Mouse (Mus musculus) forebrain, embryonic 12.5 days (tissue): ENCODE results near the gene Hmgb2. TPM values are rescaled to one million over a fixed set of nuclear protein-coding genes. Genes with fewer than 3 reads are reported as not detected.
A peak's percentile ranks its signal among the peaks of the same experiment; 100 is the strongest.
"Not testable (repeated sequence)": the region's sequence is repeated elsewhere in the genome, so short reads cannot be mapped to it uniquely, and the experiment has no call there.

Experiments
- ATAC-seq: fragments of 200-750 bp; cut with Nextera tagmentation; 2 replicates; pipeline ENCODE4 v1.8.0; 2017; ENCODE audit warnings: moderate TSS enrichment; ENCODE audit not compliant: low FRiP score
- H3K27ac ChIP-seq: fragments of 300-500 bp; sonication (generic); 2 replicates; pipeline ENCODE4 v1.5.1; 2016; ENCODE audit warnings: mild to moderate bottlenecking
- H3K27me3 ChIP-seq: fragments of 300-500 bp; sonication (generic); 2 replicates; pipeline ENCODE4 v1.6.1; 2016; ENCODE audit warnings: mild to moderate bottlenecking
- H3K36me3 ChIP-seq: fragments of 300-500 bp; sonication (generic); replicated peaks from 2 replicates; pipeline ENCODE4 v1.6.1; 2016; ENCODE audit warnings: mild to moderate bottlenecking
- H3K4me1 ChIP-seq: fragments of 300-500 bp; sonication (generic); 2 replicates; pipeline ENCODE4 v1.6.1; 2016
- H3K4me2 ChIP-seq: fragments of 300-500 bp; sonication (generic); 2 replicates; pipeline ENCODE4 v1.6.1; 2016; ENCODE audit warnings: mild to moderate bottlenecking, moderate library complexity
- H3K4me3 ChIP-seq: fragments of 300-500 bp; sonication (generic); replicated peaks from 2 replicates; pipeline ENCODE4 v1.5.1; 2016; ENCODE audit warnings: mild to moderate bottlenecking
- H3K9ac ChIP-seq: fragments of 300-500 bp; sonication (generic); 2 replicates; pipeline ENCODE4 v1.6.1; 2016; ENCODE audit warnings: mild to moderate bottlenecking
- H3K9me3 ChIP-seq: fragments of 300-500 bp; sonication (generic); 2 replicates; pipeline ENCODE4 v1.6.1; 2016
- WGBS: fragments of 180-500 bp; shearing (Covaris S2); methylation state at CpG from one replicate; pipeline ENCODE4 v1.1.7; 2016; 5-methylcytosine and 5-hydroxymethylcytosine counted together
- polyA plus RNA-seq: library from polyadenylated mRNA; unstranded; fragments of >200 nt; fragmentation: Nextera tagmentation; extraction: Ambion mirVana; gene quantifications from 2 replicates; pipeline ENCODE4 v1.2.1, GENCODE M21; 2016

The Hmgb2 gene
- polyA plus RNA-seq, 1 experiment from 2014 or later, result 740 TPM

DNA sequence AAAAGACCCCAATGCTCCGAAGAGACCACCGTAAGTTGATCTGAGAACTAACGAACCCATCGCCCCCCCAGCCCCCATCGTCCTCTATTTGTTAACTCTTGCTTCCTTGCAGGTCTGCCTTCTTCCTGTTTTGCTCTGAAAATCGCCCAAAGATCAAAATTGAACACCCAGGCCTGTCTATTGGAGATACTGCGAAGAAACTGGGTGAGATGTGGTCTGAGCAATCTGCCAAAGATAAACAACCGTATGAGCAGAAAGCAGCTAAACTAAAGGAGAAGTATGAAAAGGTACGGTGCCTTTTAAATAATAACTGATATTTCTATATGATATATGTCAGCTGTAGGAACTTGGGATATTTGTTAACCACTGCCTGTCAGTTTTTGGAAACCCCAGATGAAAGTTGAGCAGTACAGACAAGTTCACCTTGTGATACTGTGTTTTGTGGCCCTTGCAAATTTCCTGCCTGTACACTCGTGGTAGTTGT is 1.5 kb downstream of the Hmgb2 start:
- H3K27ac ChIP-seq, ATAC-seq, H3K9me3 ChIP-seq, H3K27me3 ChIP-seq: not testable (repeated sequence)
- 24% methylated on average over 10 of the region's 10 CpGs for WGBS
- Histone ChIP-seq H3K9ac (peak overlapping the region; percentile 99), H3K4me1 (peaks cover 13% of the 10 kb centered on the region), H3K4me3 (peak overlapping the region; percentile 89), H3K36me3 (peaks cover 31% of the 10 kb centered on the region), H3K4me2 (peak overlapping the region; percentile 93)

DNA sequence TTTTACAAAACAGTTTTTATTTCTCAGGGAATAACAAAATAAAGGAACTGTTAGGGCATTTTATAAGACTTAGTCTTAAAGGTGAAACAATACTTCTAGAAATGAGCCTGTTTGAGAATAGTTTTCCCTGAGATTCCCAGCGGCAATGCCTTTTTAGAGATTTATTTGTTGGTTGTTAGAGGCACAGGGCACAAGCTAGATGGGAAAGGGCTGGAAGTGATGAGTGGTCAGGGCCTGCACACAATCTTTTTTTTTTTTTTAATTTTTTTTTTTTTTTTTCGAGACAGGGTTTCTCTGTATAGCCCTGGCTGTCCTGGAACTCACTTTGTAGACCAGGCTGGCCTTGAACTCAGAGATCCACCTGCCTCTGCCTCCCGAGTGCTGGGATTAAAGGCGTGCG is 5.0 kb downstream of the Hmgb2 start:
- not testable (repeated sequence) for H3K9ac ChIP-seq, H3K9me3 ChIP-seq, H3K27ac ChIP-seq, ATAC-seq, H3K4me2 ChIP-seq, H3K4me3 ChIP-seq, H3K27me3 ChIP-seq, H3K4me1 ChIP-seq
- 83% methylated on average over 5 of the region's 5 CpGs for WGBS
- H3K36me3 ChIP-seq, result peaks cover 31% of the 10 kb centered on the region

DNA sequence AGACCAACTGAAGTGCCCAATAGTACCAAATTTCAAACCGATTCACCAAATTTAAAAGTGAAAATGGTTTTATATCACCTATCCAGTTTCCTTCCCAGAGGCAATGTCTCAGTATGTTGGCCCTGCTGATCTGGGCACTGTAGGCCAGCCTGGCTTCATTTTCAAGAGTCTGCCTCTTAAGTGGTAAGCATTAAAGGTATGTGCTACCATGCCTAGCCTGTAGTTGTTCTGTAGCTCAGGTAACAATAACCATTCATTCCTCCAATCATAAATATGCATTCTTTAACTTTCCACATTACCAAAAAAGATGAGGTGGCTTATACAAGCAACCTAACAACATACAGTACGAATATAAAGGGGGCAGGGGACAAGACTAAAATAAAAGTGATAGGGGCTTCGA is 6.0 kb downstream of the Hmgb2 start:
- WGBS, result 92% methylated on average over 3 of the region's 3 CpGs
- no peak overlapping the region for H3K4me3 ChIP-seq
- H3K9me3 ChIP-seq, result no peaks in the 10 kb centered on the region
- ATAC-seq, result no peak
- H3K27me3 ChIP-seq, result no peaks in the 10 kb centered on the region
- H3K27ac ChIP-seq, result no peak overlapping the region
- H3K36me3 ChIP-seq, result peaks cover 31% of the 10 kb centered on the region
- no peak overlapping the region for H3K9ac ChIP-seq
- H3K4me2 ChIP-seq, result no peak overlapping the region
- peaks cover 2% of the 10 kb centered on the region; the same call in 1 of the 2 replicates for H3K4me1 ChIP-seq

DNA sequence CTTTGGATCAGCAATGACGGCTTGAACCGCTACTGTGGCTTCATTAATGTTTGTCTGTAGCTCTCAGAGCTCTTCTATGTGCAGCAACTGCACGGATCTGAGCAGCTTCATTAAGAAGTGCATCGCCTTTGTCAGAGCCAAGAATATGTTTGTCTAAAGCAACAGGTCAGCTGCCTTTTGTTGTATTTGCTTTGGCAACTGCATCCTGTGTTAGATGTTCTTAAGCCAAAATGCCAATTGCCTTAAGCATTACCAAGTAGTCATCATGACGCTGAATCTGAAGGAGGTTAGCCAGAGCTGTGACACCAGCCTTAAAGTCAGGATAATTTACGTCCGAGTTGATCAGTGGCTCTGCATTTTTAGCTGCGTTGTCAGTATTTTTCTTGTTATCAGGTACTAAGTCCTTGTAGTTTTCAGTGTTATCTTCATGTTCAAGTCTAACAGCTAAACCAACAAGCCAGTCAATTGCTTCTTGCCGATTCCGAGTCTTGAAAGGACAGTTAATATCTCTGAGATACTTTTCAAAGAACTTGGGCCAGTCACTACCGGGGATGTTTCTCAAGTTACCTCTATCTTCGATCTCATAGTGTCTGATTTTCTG is 8.6 kb downstream of the Hmgb2 start:
- no peak overlapping the region for H3K4me2 ChIP-seq
- 90% methylated on average over 12 of the region's 12 CpGs for WGBS
- H3K9me3 ChIP-seq, result no peaks in the 10 kb centered on the region
- H3K27ac ChIP-seq, result no peak overlapping the region
- H3K4me3 ChIP-seq, result no peak overlapping the region
- H3K4me1 ChIP-seq, result no peaks in the 10 kb centered on the region
- no peaks in the 10 kb centered on the region for H3K27me3 ChIP-seq
- H3K36me3 ChIP-seq, result peaks cover 23% of the 10 kb centered on the region
- no peak for ATAC-seq
- H3K9ac ChIP-seq, result no peak overlapping the region

DNA sequence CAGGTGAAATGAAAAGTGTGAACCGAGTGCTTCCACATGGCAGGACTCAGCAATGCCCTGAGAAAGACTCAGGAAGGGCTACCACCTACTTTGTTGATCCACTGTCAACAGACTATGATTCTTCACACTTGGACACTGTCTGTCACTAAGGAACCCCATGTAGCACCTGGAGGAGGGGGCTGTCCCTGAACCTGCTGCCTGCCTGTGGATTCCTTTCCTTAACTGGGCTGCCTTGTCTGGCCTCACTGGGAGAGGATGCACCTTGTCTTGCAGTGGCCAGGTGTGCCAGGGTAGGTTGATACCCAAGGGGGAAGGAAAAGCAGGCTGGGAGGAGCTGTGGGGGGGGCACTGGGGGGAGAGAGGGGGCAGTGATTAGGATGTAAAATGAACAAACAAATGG is 16.3 kb downstream of the Hmgb2 start:
- Histone ChIP-seq H3K27me3 (no peaks in the 10 kb centered on the region), H3K4me2 (no peak overlapping the region), H3K36me3 (peaks cover 7% of the 10 kb centered on the region; the same call in 1 of the 2 replicates), H3K4me1 (no peaks in the 10 kb centered on the region), H3K27ac (no peak overlapping the region), H3K9ac (no peak overlapping the region), H3K4me3 (no peak overlapping the region), H3K9me3 (no peaks in the 10 kb centered on the region)
- WGBS, result 94% methylated on average over 1 of the region's 1 CpGs
- ATAC-seq, result no peak

DNA sequence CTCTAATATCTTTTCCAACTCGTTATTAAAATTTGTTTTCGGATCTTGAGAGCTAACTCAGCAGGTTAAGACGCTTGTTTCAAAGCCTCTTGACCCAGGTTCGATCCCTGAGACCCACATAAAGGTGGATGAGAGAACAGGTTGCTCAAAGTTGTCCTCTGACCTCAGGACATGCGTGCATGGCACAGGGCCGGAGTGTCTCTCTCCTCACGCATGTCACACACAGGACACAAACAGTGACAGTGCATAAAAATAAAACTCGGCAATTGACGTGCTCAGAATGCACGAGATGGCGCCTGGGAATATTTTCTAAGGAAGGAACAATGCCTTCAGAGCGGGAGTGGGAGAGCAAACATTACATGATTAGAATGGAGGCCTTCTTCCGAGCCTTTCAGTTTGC is 18.5 kb downstream of the Hmgb2 start:
- Histone ChIP-seq H3K4me2 (no peak overlapping the region), H3K4me3 (no peak overlapping the region), H3K27me3 (no peaks in the 10 kb centered on the region), H3K36me3 (peaks cover 11% of the 10 kb centered on the region; the same call in 1 of the 2 replicates), H3K9ac (no peak overlapping the region), H3K9me3 (no peaks in the 10 kb centered on the region), H3K27ac (no peak overlapping the region), H3K4me1 (no peaks in the 10 kb centered on the region)
- 90% methylated on average over 13 of the region's 13 CpGs for WGBS
- no peak for ATAC-seq

DNA sequence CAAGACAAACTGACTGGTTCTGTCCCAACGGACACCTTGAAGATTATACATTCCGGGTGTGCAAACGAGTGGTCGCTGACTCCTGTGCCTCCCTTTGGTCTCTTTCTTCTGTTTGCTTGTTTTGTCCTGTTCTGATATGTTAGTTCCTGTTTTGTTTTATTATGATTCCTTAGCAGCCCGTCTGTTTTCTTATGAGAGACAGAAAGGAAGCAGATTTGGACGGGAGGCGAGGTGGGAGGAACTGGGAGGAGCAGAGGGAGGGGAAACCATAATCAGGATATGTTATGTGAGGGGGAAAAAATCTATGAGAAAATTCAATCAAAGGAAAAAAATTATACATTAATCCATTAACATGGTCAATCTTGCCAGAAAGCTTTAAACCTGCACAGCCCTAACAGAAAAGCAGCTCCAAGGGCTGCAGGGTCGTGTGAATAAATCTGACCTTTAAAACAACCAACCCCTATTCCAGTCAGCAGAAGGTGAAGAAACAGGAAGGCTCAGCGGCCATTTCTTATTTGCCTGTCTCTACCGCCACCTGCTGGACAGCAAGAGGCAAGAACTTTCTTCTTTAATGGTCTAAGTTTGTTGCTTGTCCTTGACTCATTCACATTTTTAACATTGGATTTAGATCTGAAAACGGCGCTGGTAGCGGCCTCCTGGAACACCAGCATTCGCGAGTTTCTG is 19.1 kb downstream of the Hmgb2 start:
- H3K27me3 ChIP-seq, result no peaks in the 10 kb centered on the region
- peak; percentile 73 for ATAC-seq
- H3K4me2 ChIP-seq, result no peak overlapping the region
- 33% methylated on average over 15 of the region's 15 CpGs for WGBS
- no peaks in the 10 kb centered on the region for H3K4me1 ChIP-seq
- no peak overlapping the region for H3K9ac ChIP-seq
- no peak overlapping the region for H3K4me3 ChIP-seq
- H3K36me3 ChIP-seq, result peaks cover 13% of the 10 kb centered on the region
- no peaks in the 10 kb centered on the region for H3K9me3 ChIP-seq
- no peak overlapping the region for H3K27ac ChIP-seq

DNA sequence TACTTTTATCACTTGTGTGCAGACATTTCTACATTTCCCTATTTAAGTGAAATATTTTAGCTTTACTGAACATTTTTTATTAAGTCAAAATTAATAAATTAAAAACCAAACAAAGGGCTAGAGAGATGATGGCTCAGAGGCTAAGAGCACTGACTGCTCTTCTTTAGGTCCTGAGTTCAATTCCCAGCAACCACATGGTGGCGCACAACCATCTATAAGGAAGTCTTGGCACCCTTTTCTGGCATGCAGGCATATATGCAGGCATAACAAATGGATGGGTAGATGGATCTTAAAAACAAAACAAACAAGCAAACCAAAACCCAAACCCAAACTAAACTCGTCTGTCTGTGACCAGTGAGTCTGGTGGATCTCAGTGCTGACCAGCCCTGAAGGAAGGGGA is 20.5 kb downstream of the Hmgb2 start:
- 52% methylated on average over 2 of the region's 2 CpGs for whole genome bisulfite sequencing
- H3K4me3 ChIP-seq, result no peak overlapping the region
- no peak for ATAC-seq

DNA sequence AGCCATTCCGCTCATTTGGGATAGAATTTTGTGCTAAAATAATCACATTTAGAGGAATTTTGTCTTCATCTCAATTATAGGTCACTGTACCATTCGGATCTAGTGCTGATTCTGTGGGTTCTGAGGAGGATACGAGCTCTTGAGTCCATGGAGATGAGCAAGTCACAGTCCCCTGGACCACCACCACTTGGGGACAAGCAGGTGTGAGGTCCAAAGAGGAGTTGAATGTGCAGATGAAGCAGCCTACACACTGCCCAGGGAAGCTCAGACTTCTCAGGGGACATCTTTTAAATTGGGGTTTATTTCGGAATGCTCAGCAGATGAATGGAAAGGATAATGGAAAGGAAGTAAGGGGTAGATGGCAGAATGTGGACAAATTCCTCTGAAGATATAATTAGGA is 21.4 kb downstream of the Hmgb2 start:
- Histone ChIP-seq H3K4me3 (no peak overlapping the region), H3K9me3 (no peaks in the 10 kb centered on the region), H3K4me1 (no peaks in the 10 kb centered on the region), H3K4me2 (no peak overlapping the region), H3K36me3 (peaks cover 21% of the 10 kb centered on the region), H3K27ac (no peak overlapping the region), H3K27me3 (no peaks in the 10 kb centered on the region), H3K9ac (no peak overlapping the region)
- ATAC-seq, result no peak
- 91% methylated on average over 4 of the region's 4 CpGs for WGBS

More for the DNA sequence above, 20.5 kb downstream of the Hmgb2 start:
- no peaks in the 10 kb centered on the region for H3K27me3 ChIP-seq
- H3K9ac ChIP-seq, result no peak overlapping the region
- H3K4me1 ChIP-seq, result no peaks in the 10 kb centered on the region
- no peak overlapping the region for H3K27ac ChIP-seq
- H3K4me2 ChIP-seq, result no peak overlapping the region
- H3K9me3 ChIP-seq, result no peaks in the 10 kb centered on the region
- H3K36me3 ChIP-seq, result peaks cover 21% of the 10 kb centered on the region

DNA sequence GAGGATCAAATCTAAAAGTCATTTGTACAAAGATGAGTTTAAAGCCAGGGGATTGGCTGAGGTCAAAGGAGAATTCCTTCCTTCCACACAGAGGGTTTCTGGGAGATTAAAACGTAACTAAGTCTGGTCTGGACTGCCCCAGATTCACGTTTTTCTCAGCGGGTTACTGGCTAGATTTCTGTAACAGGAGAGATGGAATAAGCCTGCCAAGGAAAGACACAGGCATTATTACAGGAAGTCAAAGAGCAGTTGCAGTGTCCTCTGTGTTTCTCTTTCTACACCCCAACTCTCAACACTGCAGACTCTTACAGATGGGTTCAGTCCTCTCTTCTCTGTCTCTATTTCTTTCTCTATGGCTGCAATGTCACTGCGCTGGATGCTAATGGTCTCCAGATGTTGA is 22.8 kb downstream of the Hmgb2 start:
- H3K4me1 ChIP-seq, result no peaks in the 10 kb centered on the region
- no peak overlapping the region for H3K27ac ChIP-seq
- H3K36me3 ChIP-seq, result peaks cover 21% of the 10 kb centered on the region
- no peak overlapping the region for H3K9ac ChIP-seq
- H3K9me3 ChIP-seq, result no peaks in the 10 kb centered on the region
- ATAC-seq, result no peak
- 87% methylated on average over 4 of the region's 4 CpGs for WGBS
- no peak overlapping the region for H3K4me3 ChIP-seq
- no peaks in the 10 kb centered on the region for H3K27me3 ChIP-seq
- no peak overlapping the region for H3K4me2 ChIP-seq

DNA sequence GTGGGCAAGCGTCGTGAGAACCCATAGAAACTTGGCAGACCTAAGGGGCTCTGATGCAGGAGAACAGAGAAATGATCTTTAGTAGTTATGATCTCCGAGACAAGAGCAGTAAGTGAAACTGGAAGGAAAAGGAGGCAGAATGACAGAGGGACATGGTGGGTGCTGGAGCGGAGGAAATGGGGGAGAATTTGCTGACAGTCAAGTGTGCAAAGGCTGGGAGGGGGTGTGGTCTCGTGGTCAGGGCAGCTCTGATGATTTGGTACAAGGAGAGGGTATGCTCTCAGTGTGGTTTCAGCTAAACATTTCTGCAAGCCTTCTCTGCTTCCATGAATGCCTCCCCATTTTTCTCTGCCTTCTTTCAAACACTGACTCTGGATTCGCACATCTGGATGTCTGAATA is 24.5 kb downstream of the Hmgb2 start:
- no peaks in the 10 kb centered on the region for H3K9me3 ChIP-seq
- H3K27ac ChIP-seq, result no peak overlapping the region
- no peak overlapping the region for H3K4me3 ChIP-seq
- ATAC-seq, result no peak
- no peak overlapping the region for H3K9ac ChIP-seq
- WGBS, result 91% methylated on average over 6 of the region's 6 CpGs
- no peaks in the 10 kb centered on the region for H3K27me3 ChIP-seq
- peaks cover 21% of the 10 kb centered on the region for H3K36me3 ChIP-seq
- no peak overlapping the region for H3K4me2 ChIP-seq
- no peaks in the 10 kb centered on the region for H3K4me1 ChIP-seq

DNA sequence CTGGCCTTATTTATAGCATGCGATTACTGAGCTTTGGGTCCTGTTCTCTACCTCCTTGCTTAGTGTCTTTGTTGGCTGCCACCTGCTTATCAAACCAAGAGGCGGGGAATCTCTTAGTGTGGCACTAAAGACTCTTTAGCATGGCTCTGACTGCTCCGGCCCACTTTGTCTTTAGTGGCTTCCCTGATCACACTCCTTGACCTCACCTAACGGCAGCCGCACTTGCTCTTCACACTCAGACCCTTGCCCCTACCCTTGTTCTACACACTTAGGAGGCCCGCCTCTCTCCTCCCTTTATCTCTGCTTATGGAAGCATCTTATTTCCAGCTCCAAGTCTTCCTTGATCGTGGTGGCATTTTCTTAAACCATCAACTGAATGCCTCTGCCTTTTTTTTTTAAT is 26.9 kb downstream of the Hmgb2 start:
- no peak overlapping the region for H3K27ac ChIP-seq
- no peak for ATAC-seq
- H3K27me3 ChIP-seq, result no peaks in the 10 kb centered on the region
- H3K4me1 ChIP-seq, result no peaks in the 10 kb centered on the region
- no peak overlapping the region for H3K4me2 ChIP-seq
- H3K4me3 ChIP-seq, result no peak overlapping the region
- H3K9me3 ChIP-seq, result no peaks in the 10 kb centered on the region
- no peak overlapping the region for H3K9ac ChIP-seq
- H3K36me3 ChIP-seq, result peaks cover 18% of the 10 kb centered on the region
- WGBS, result 87% methylated on average over 7 of the region's 7 CpGs
